In genomic region chr10:79936911-79937441, GRCm38 (mm10) we compare ENCODE assay signal across 9 mouse cellular contexts. TPM values are rescaled to one million over a fixed set of nuclear protein-coding genes. Genes with fewer than 3 reads are reported as not detected.
DNase-seq lines count a peak whose midpoint lies in the region; ATAC-seq and TF ChIP-seq lines count a peak whose summit lies in the region.
"Had no signal": no experiment of that assay in that cellular context is flagged by ENCODE, and none has a peak within 500 bp of the region (broad histone marks: within the 10 kb centered on the region; RNA-seq: fewer than 3 reads in every experiment).

No protein-coding gene starts in this region.

- DNase-seq in B cell, adult 2 months = peak; percentile 81 to 83
- DNase-seq in Patski (ENCODE audit: low read depth, low spot score) = peak; percentile 68
- no peak for DNase-seq in embryonic facial prominence, embryonic 10.5 days (ENCODE audit: low spot score)
- DNase-seq in heart, postnatal 0 days (ENCODE audit: low spot score) = peak; percentile 81
- DNase-seq in limb, embryonic 10.5 days (ENCODE audit: low spot score) = no peak
- peak; percentile 43 to 44 for DNase-seq in thymus, postnatal 10 days (ENCODE audit: low spot score in 2 of 2)
- DNase-seq in layer of hippocampus, postnatal 25 days (ENCODE audit: extremely low spot score in 1 of 2, low spot score in 1 of 2) = no peak

- ATAC-seq in Patski = peak; percentile 30
- ATAC-seq in heart, postnatal 0 days (ENCODE audit: insufficient read depth, low read depth) = peak; percentile 84
- no peak for ATAC-seq in midbrain, embryonic 16.5 days

- H3K27me3 ChIP-seq in Patski = no peaks in the 10 kb centered on the region
- no peaks in the 10 kb centered on the region for H3K27me3 ChIP-seq in embryonic facial prominence, embryonic 10.5 days (replicated peaks; ENCODE audit: low read depth, poor library complexity, severe bottlenecking)
- H3K27me3 ChIP-seq in heart, postnatal 0 days (ENCODE audit: control insufficient read depth, insufficient read depth, low read length) = no peaks in the 10 kb centered on the region
- H3K27me3 ChIP-seq in limb, embryonic 10.5 days (ENCODE audit: low read depth, poor library complexity, severe bottlenecking) = no peaks in the 10 kb centered on the region
- no peaks in the 10 kb centered on the region for H3K27me3 ChIP-seq in midbrain, embryonic 16.5 days (ENCODE audit: control insufficient read depth, insufficient read depth, low read depth, low read length)

- H3K4me2 ChIP-seq in heart, postnatal 0 days (ENCODE audit: low read depth, low read length) = peak overlapping the region; percentile 55
- H3K4me2 ChIP-seq in midbrain, embryonic 16.5 days (ENCODE audit: low read length) = 0 out of 2 replicates have a peak overlapping the region, but pooled peaks have one; percentile 14

- H3K36me3 ChIP-seq in embryonic facial prominence, embryonic 10.5 days (replicated peaks) = peaks cover 99% of the 10 kb centered on the region
- no peaks in the 10 kb centered on the region for H3K36me3 ChIP-seq in heart, postnatal 0 days (replicated peaks; ENCODE audit: control insufficient read depth, insufficient read depth, low read length)
- peaks cover 100% of the 10 kb centered on the region for H3K36me3 ChIP-seq in limb, embryonic 10.5 days
- peaks cover 8% of the 10 kb centered on the region for H3K36me3 ChIP-seq in midbrain, embryonic 16.5 days (ENCODE audit: control insufficient read depth, insufficient read depth, low read length)

- no peak for TF ChIP-seq CTCF in Patski (IDR thresholded peaks at IDR 0.05)
- no peak for TF ChIP-seq CTCF in heart, postnatal 0 days (IDR thresholded peaks at IDR 0.05; ENCODE audit: low read depth)

- peaks cover 83% of the 10 kb centered on the region for H3K4me1 ChIP-seq in embryonic facial prominence, embryonic 10.5 days
- H3K4me1 ChIP-seq in heart, postnatal 0 days (ENCODE audit: control insufficient read depth, insufficient read depth) = peaks cover 32% of the 10 kb centered on the region
- peaks cover 91% of the 10 kb centered on the region for H3K4me1 ChIP-seq in limb, embryonic 10.5 days
- H3K4me1 ChIP-seq in midbrain, embryonic 16.5 days (ENCODE audit: control insufficient read depth, insufficient read depth, low read length) = peaks cover 4% of the 10 kb centered on the region; the same call in 1 of the 2 replicates

- 83% methylated on average over 27 of the region's 27 CpGs for WGBS in embryonic facial prominence, embryonic 10.5 days
- 13% methylated on average over 23 of the region's 27 CpGs for WGBS in heart, postnatal 0 days
- 86% methylated on average over 27 of the region's 27 CpGs for WGBS in limb, embryonic 10.5 days
- WGBS in midbrain, embryonic 16.5 days = 56% methylated on average over 27 of the region's 27 CpGs

- CTCF ChIA-PET in Patski (lab: Charles Lee) = interaction anchor here (2.5 kb wide), 1 partner anchor 12 kb away, joined by 8 read pairs; no protein-coding TSS in a partner anchor

- H3K9ac ChIP-seq in heart, postnatal 0 days (replicated peaks; ENCODE audit: low read depth, low read length) = no peak overlapping the region
- peak overlapping the region; percentile 26; the same call in 1 of the 2 replicates for H3K9ac ChIP-seq in midbrain, embryonic 16.5 days (ENCODE audit: low read depth, low read length)

- TF ChIP-seq EP300 in heart, postnatal 0 days (IDR thresholded peaks at IDR 0.05; ENCODE audit: low read depth) = peak; percentile 94

- POLR2A ChIA-PET in Patski (lab: Charles Lee) = interaction anchor here (0.6 kb wide), 1 partner anchor 231 kb away, joined by 5 read pairs; no protein-coding TSS in a partner anchor

- in situ Hi-C loops in Patski (cut with MboI; ENCODE audit: low pct_unique_long_range_greater_than_20kb) = no loop called here

- H3K4me3 ChIP-seq in embryonic facial prominence, embryonic 10.5 days = no peak overlapping the region
- H3K4me3 ChIP-seq in heart, postnatal 0 days (ENCODE audit: low read depth, low read length) = peak overlapping the region; percentile 28
- no peak overlapping the region for H3K4me3 ChIP-seq in limb, embryonic 10.5 days
- no peak overlapping the region for H3K4me3 ChIP-seq in midbrain, embryonic 16.5 days (ENCODE audit: low read depth, low read length)

- no peaks in the 10 kb centered on the region for H3K9me3 ChIP-seq in embryonic facial prominence, embryonic 10.5 days
- H3K9me3 ChIP-seq in heart, postnatal 0 days (replicated peaks; ENCODE audit: control insufficient read depth, low read length) = no peaks in the 10 kb centered on the region
- no peaks in the 10 kb centered on the region for H3K9me3 ChIP-seq in limb, embryonic 10.5 days (replicated peaks)
- H3K9me3 ChIP-seq in midbrain, embryonic 16.5 days (replicated peaks; ENCODE audit: control insufficient read depth, low read length, poor library complexity, severe bottlenecking) = no peaks in the 10 kb centered on the region

- 0 out of 2 replicates have a peak overlapping the region, but pooled peaks have one; percentile 21 for H3K27ac ChIP-seq in embryonic facial prominence, embryonic 10.5 days (replicated peaks)
- peak overlapping the region; percentile 58 for H3K27ac ChIP-seq in heart, postnatal 0 days (ENCODE audit: low read depth)
- peak overlapping the region; percentile 25; the same call in 1 of the 2 replicates for H3K27ac ChIP-seq in limb, embryonic 10.5 days
- H3K27ac ChIP-seq in midbrain, embryonic 16.5 days (ENCODE audit: low read length) = no peak overlapping the region

RNA-seq across cellular contexts. Expression of gene Arid3a, which starts 10.1 kb away (rescaled TPM):
- polyA plus RNA-seq in Patski (2021) = 5.9 TPM
- 15.7 and 18.0 TPM in 2 replicates for polyA plus RNA-seq in embryonic facial prominence, embryonic 10.5 days (2016; fragmentation: Nextera tagmentation; extraction: Ambion mirVana)
- 5.3 and 5.6 TPM in 2 replicates for total RNA-seq in heart, postnatal 0 days (2014; rRNA removed; ENCODE audit: low replicate concordance)
- polyA plus RNA-seq in heart, postnatal 0 days (2015; fragmentation: Nextera tagmentation; extraction: Ambion mirVana) = 0.65 and 0.77 TPM in 2 replicates
- polyA plus RNA-seq in limb, embryonic 10.5 days (2016; fragmentation: Nextera tagmentation; extraction: Ambion mirVana) = 18.2 and 29.4 TPM in 2 replicates
- 1.7 and 2.2 TPM in 2 replicates for polyA plus RNA-seq in midbrain, embryonic 16.5 days (2015; fragmentation: Nextera tagmentation; extraction: Ambion mirVana)
- total RNA-seq in layer of hippocampus, postnatal 25 days (2021) = 1 to 10 TPM; 4.6 to 6.9 TPM

RNA-seq across cellular contexts. Expression of gene R3hdm4, which starts 16.0 kb away (rescaled TPM):
- polyA plus RNA-seq in Patski (2021) = 101 TPM
- polyA plus RNA-seq in embryonic facial prominence, embryonic 10.5 days (2016; fragmentation: Nextera tagmentation; extraction: Ambion mirVana) = 125 and 136 TPM in 2 replicates
- 40.9 and 58.4 TPM in 2 replicates for total RNA-seq in heart, postnatal 0 days (2014; rRNA removed; ENCODE audit: low replicate concordance)
- 104 and 107 TPM in 2 replicates for polyA plus RNA-seq in heart, postnatal 0 days (2015; fragmentation: Nextera tagmentation; extraction: Ambion mirVana)
- polyA plus RNA-seq in limb, embryonic 10.5 days (2016; fragmentation: Nextera tagmentation; extraction: Ambion mirVana) = 116 and 143 TPM in 2 replicates
- polyA plus RNA-seq in midbrain, embryonic 16.5 days (2015; fragmentation: Nextera tagmentation; extraction: Ambion mirVana) = 273 and 293 TPM in 2 replicates
- 100 to 1,000 TPM; 428 to 450 TPM for total RNA-seq in layer of hippocampus, postnatal 25 days (2021)

RNA-seq across cellular contexts. Expression of gene Kiss1r, which starts 20.2 kb away (rescaled TPM):
- 2.1 TPM for polyA plus RNA-seq in Patski (2021)
- 0.33 and 0.37 TPM in 2 replicates for polyA plus RNA-seq in embryonic facial prominence, embryonic 10.5 days (2016; fragmentation: Nextera tagmentation; extraction: Ambion mirVana)
- not detected in 2 replicates for total RNA-seq in heart, postnatal 0 days (2014; rRNA removed; ENCODE audit: low replicate concordance)
- 0.45 and 0.57 TPM in 2 replicates for polyA plus RNA-seq in heart, postnatal 0 days (2015; fragmentation: Nextera tagmentation; extraction: Ambion mirVana)
- 0.31 and 0.49 TPM in 2 replicates for polyA plus RNA-seq in limb, embryonic 10.5 days (2016; fragmentation: Nextera tagmentation; extraction: Ambion mirVana)
- polyA plus RNA-seq in midbrain, embryonic 16.5 days (2015; fragmentation: Nextera tagmentation; extraction: Ambion mirVana) = 3.5 and 3.8 TPM in 2 replicates
- 1 to 10 TPM; 6.6 to 6.7 TPM for total RNA-seq in layer of hippocampus, postnatal 25 days (2021)

RNA-seq across cellular contexts. Expression of gene Wdr18, which starts 23.0 kb away (rescaled TPM):
- polyA plus RNA-seq in Patski (2021) = 45.4 TPM
- 166 TPM in 2 replicates for polyA plus RNA-seq in embryonic facial prominence, embryonic 10.5 days (2016; fragmentation: Nextera tagmentation; extraction: Ambion mirVana)
- total RNA-seq in heart, postnatal 0 days (2014; rRNA removed; ENCODE audit: low replicate concordance) = 29.3 and 51.5 TPM in 2 replicates
- 54.3 and 58.4 TPM in 2 replicates for polyA plus RNA-seq in heart, postnatal 0 days (2015; fragmentation: Nextera tagmentation; extraction: Ambion mirVana)
- 174 and 201 TPM in 2 replicates for polyA plus RNA-seq in limb, embryonic 10.5 days (2016; fragmentation: Nextera tagmentation; extraction: Ambion mirVana)
- polyA plus RNA-seq in midbrain, embryonic 16.5 days (2015; fragmentation: Nextera tagmentation; extraction: Ambion mirVana) = 79.5 and 89.4 TPM in 2 replicates
- 10 to 100 TPM; 42.9 to 45.8 TPM for total RNA-seq in layer of hippocampus, postnatal 25 days (2021)

RNA-seq across cellular contexts. Expression of gene Gm26602, which starts 26.3 kb away (rescaled TPM):
- polyA plus RNA-seq in Patski (2021) = not detected
- polyA plus RNA-seq in embryonic facial prominence, embryonic 10.5 days (2016; fragmentation: Nextera tagmentation; extraction: Ambion mirVana) = 3.4 TPM in 1 of 2 replicates, not detected in the other
- total RNA-seq in heart, postnatal 0 days (2014; rRNA removed; ENCODE audit: low replicate concordance) = not detected in 2 replicates
- polyA plus RNA-seq in heart, postnatal 0 days (2015; fragmentation: Nextera tagmentation; extraction: Ambion mirVana) = 4.0 and 6.0 TPM in 2 replicates
- not detected in 2 replicates for polyA plus RNA-seq in limb, embryonic 10.5 days (2016; fragmentation: Nextera tagmentation; extraction: Ambion mirVana)
- 2.6 and 13.4 TPM in 2 replicates for polyA plus RNA-seq in midbrain, embryonic 16.5 days (2015; fragmentation: Nextera tagmentation; extraction: Ambion mirVana)
- not detected for total RNA-seq in layer of hippocampus, postnatal 25 days (2021)
- polyA plus RNA-seq: cortical plate, adult 2 months had no signal

Comparison
In these comparisons a context has a peak if more than half of its experiments do, and no peak if none do; other contexts are left out.
1. DNase-seq: peak in B cell, adult 2 months (2 of 2), Patski (single experiment), heart, postnatal 0 days (single experiment) and thymus, postnatal 10 days (2 of 2); none in embryonic facial prominence, embryonic 10.5 days (single experiment), limb, embryonic 10.5 days (single experiment) and layer of hippocampus, postnatal 25 days (0 of 2).